Mouse (Mus musculus): ENCODE results near the gene Dcun1d2. TPM values are rescaled to one million over a fixed set of nuclear protein-coding genes. Genes with fewer than 3 reads are reported as not detected.

Dcun1d2 gene
- polyA plus RNA-seq, 1 experiment from 2014 or later, result 21.5 TPM

Other genes starting within 250 kb of the Dcun1d2 start
- gene Proz, start 227.2 kb downstream of the Dcun1d2 start, polyA plus RNA-seq (2015; fragmentation: Nextera tagmentation; extraction: Ambion mirVana), result 3.5 and 3.8 TPM in 2 replicates
- gene Pcid2, start 182.7 kb downstream of the Dcun1d2 start, polyA plus RNA-seq (2015; fragmentation: Nextera tagmentation; extraction: Ambion mirVana), result 31.3 and 32.0 TPM in 2 replicates
- gene Cul4a, start 182.5 kb downstream of the Dcun1d2 start, polyA plus RNA-seq (2015; fragmentation: Nextera tagmentation; extraction: Ambion mirVana), result 93.5 and 101 TPM in 2 replicates
- 241 and 263 TPM in 2 replicates for gene Lamp1, start 129.0 kb downstream of the Dcun1d2 start, polyA plus RNA-seq (2015; fragmentation: Nextera tagmentation; extraction: Ambion mirVana)
- gene Grtp1, start 87.5 kb downstream of the Dcun1d2 start, polyA plus RNA-seq (2015; fragmentation: Nextera tagmentation; extraction: Ambion mirVana), result 22.6 and 25.5 TPM in 2 replicates
- gene Adprhl1, start 34.0 kb downstream of the Dcun1d2 start, polyA plus RNA-seq (2015; fragmentation: Nextera tagmentation; extraction: Ambion mirVana), result 0.69 and 4.2 TPM in 2 replicates
- 34.0 and 34.9 TPM in 2 replicates for gene Tmco3, start 59 bp upstream of the Dcun1d2 start, polyA plus RNA-seq (2015; fragmentation: Nextera tagmentation; extraction: Ambion mirVana)
- 134 and 140 TPM in 2 replicates for gene Tfdp1, start 50.6 kb upstream of the Dcun1d2 start, polyA plus RNA-seq (2015; fragmentation: Nextera tagmentation; extraction: Ambion mirVana)
- gene Atp4b, start 108.7 kb upstream of the Dcun1d2 start, polyA plus RNA-seq (2015; fragmentation: Nextera tagmentation; extraction: Ambion mirVana), result 59.5 and 89.0 TPM in 2 replicates
- 0.02 TPM in 1 of 2 replicates, not detected in the other for gene Grk1, start 117.0 kb upstream of the Dcun1d2 start, polyA plus RNA-seq (2015; fragmentation: Nextera tagmentation; extraction: Ambion mirVana)
- gene Tmem255b, start 147.1 kb upstream of the Dcun1d2 start, polyA plus RNA-seq (2015; fragmentation: Nextera tagmentation; extraction: Ambion mirVana), result 4.3 and 5.0 TPM in 2 replicates
- gene Gas6, start 206.4 kb upstream of the Dcun1d2 start, polyA plus RNA-seq (2015; fragmentation: Nextera tagmentation; extraction: Ambion mirVana), result 151 and 162 TPM in 2 replicates

All from stomach, embryonic 16.5 days (tissue).